Mouse (Mus musculus) cortical plate, adult 2 months (tissue): ENCODE measurements at regions not wholly inside any gene's neighbourhood (a gene's known extent, or its start where the extent isn't known, plus 50 kb on each side); places are given as distances from the start of the nearest gene placed in this dataset.

Source experiments
- H3K27ac ChIP-seq: fragments of 200-500 bp; 2 replicates; pipeline ENCODE4 v1.5.1; 2012; ENCODE audit warnings: low read length, control low read depth, inconsistent platforms; ENCODE audit not compliant: insufficient read depth
- H3K4me1 ChIP-seq: fragments of 200-500 bp; 2 replicates; pipeline ENCODE4 v1.6.1; 2011; ENCODE audit warnings: low read length; ENCODE audit not compliant: control insufficient read depth, insufficient read depth
- H3K4me3 ChIP-seq: fragments of 200-500 bp; 2 replicates; pipeline ENCODE4 v1.5.1; 2011; ENCODE audit warnings: mild to moderate bottlenecking, low read length, control low read depth; ENCODE audit not compliant: insufficient read depth
- CTCF ChIP-seq: fragments of 200-500 bp; IDR thresholded peaks from 2 replicates; pipeline ENCODE4 v1.5.1; 2011; ENCODE audit warnings: mild to moderate bottlenecking, control low read depth, low read length; ENCODE audit not compliant: insufficient read depth; ENCODE audit errors: extremely low read depth
- POLR2A ChIP-seq: fragments of 200-500 bp; IDR thresholded peaks from 2 replicates; pipeline ENCODE4 v1.6.1; 2011; ENCODE audit warnings: mild to moderate bottlenecking, low read length, control low read depth; ENCODE audit not compliant: insufficient read depth; ENCODE audit errors: extremely low read depth

DNA sequence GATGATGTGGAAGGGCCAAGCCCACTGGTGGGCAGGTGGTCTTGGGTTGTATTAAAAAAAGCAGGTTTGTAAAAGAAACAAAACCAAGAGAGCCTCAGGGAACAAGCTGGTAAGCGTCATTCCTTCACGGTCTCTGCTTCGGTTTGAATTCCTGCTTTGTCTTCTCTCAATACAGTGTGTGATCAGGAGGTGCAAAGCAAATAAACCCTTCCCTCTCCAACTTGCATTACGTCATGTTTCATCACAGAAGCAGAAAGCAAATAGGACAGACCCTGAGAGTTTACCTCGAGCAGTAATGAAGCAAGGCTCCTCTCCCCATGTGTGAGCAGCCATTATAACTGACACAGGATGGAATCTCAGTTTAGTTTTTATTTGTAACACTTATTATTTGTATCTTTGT lies 231.6 kb upstream of the Cobl start:
- Histone ChIP-seq H3K4me1 (no peaks in the 10 kb centered on the region), H3K4me3 (no peak overlapping the region), H3K27ac (no peak overlapping the region)
- no peak for TF ChIP-seq POLR2A
- TF ChIP-seq CTCF: no peak

DNA sequence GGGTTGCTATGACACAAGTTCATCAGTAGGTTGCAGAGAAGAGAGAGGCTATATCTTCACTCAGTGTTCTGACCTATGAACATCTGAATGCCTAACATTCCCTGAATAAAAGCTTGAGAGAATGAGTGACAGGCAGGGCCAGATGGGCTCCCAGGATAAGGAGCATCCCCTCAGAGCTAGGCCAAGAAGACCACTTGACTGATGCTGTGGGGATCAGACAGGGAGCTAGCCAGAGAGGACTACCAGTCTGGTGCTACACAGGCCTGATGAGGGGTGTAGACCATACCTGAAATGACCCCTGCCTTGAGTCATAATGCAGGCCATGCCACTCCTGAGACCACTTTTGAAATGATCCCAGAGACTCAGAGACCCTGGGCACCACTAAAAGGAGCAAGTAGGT lies 228.1 kb upstream of the Cobl start:
- TF ChIP-seq POLR2A: no peak
- Histone ChIP-seq H3K27ac (no peak overlapping the region), H3K4me1 (no peaks in the 10 kb centered on the region), H3K4me3 (no peak overlapping the region)

GRCm38 (mm10) chr11:12686717-12687116 lies 222.0 kb upstream of the Cobl start:
- H3K4me1 ChIP-seq: no peaks in the 10 kb centered on the region
- no peak for TF ChIP-seq POLR2A
- no peak overlapping the region for H3K27ac ChIP-seq
- no peak overlapping the region for H3K4me3 ChIP-seq

GRCm38 (mm10) chr11:12661824-12662443 lies 197.2 kb upstream of the Cobl start:
- no peak overlapping the region for H3K27ac ChIP-seq
- no peaks in the 10 kb centered on the region for H3K4me1 ChIP-seq
- no peak overlapping the region for H3K4me3 ChIP-seq
- no peak for TF ChIP-seq POLR2A
- no peak for TF ChIP-seq CTCF

GRCm38 (mm10) chr11:12658847-12659246 lies 194.1 kb upstream of the Cobl start:
- no peak overlapping the region for H3K4me3 ChIP-seq
- H3K27ac ChIP-seq: no peak overlapping the region
- H3K4me1 ChIP-seq: no peaks in the 10 kb centered on the region
- TF ChIP-seq POLR2A (no peak), CTCF (no peak)

GRCm38 (mm10) chr11:12656450-12656849 lies 191.7 kb upstream of the Cobl start:
- no peak overlapping the region for H3K27ac ChIP-seq
- no peaks in the 10 kb centered on the region for H3K4me1 ChIP-seq
- no peak overlapping the region for H3K4me3 ChIP-seq
- TF ChIP-seq CTCF: no peak
- no peak for TF ChIP-seq POLR2A
